Mouse (Mus musculus) embryonic fibroblast, embryonic 13.5 days (primary cell): ENCODE data around the gene Parg.

Experiments
- CTCF ChIP-seq: IDR thresholded peaks from 2 replicates; pipeline ENCODE4 v1.5.1; 2011; ENCODE audit warnings: mild to moderate bottlenecking, control low read depth, low read length, moderate library complexity, borderline replicate concordance; ENCODE audit not compliant: insufficient read depth
- POLR2A ChIP-seq: IDR thresholded peaks from 2 replicates; pipeline ENCODE4 v1.6.1; 2011; ENCODE audit warnings: low read depth, mild to moderate bottlenecking, control low read depth, low read length, moderate library complexity

- TF ChIP-seq CTCF (no peak), POLR2A (no peak)
Measured at GRCm38 (mm10) chr14:32160563-32160962, 41.2 kb upstream of the Parg start.
